Mouse (Mus musculus) B cell, adult (primary cell): ENCODE data around the gene Mageb4. TPM values are rescaled to one million over a fixed set of nuclear protein-coding genes. Genes with fewer than 3 reads are reported as not detected.

Experiments
- total RNA-seq: library from RNA; stranded (reverse); gene quantifications from 4 replicates; pipeline ENCODE4 v1.2.4, GENCODE M21; 2023; ENCODE audit not compliant: inconsistent age

The Mageb4 gene
- not detected in 4 replicates for total RNA-seq

GRCm38 (mm10) chrX:86304993-86305392 is at the start of gene Mageb4:
TSS of gene Mageb4 (minus strand) at chrX:86305093.

Other genes starting within 250 kb of the Mageb4 start
- not detected in 4 replicates for gene Nr0b1, start 113.3 kb downstream of the Mageb4 start, total RNA-seq